Mouse (Mus musculus) MEL (cell line): ENCODE data around the gene Fndc10. TPM values are rescaled to one million over a fixed set of nuclear protein-coding genes. Genes with fewer than 3 reads are reported as not detected.

Experiments used
- DNase-seq: peaks from one replicate; pipeline ENCODE4 v3.0.0; 2011; ENCODE audit warnings: low read depth, low spot score
- H3K27ac ChIP-seq: 2 replicates; pipeline ENCODE4 v1.5.1; 2012; ENCODE audit warnings: low read depth, mild to moderate bottlenecking, control low read depth, low read length, moderate library complexity; ENCODE audit not compliant: control insufficient read depth
- H3K27me3 ChIP-seq, 2 experiments: fragments of 150-350 bp in 1 of 2; sonication (generic) in 1 of 2; 2 replicates each; pipeline ENCODE4 v1.6.1; 2012; ENCODE audit warnings: low read length in 2 of 2, mild to moderate bottlenecking in 2 of 2, improper control_type of control experiment in 1 of 2, moderate library complexity in 1 of 2; ENCODE audit not compliant: insufficient read depth in 2 of 2, control insufficient read depth in 1 of 2
- H3K36me3 ChIP-seq, 2 experiments: 2 replicates each; pipeline ENCODE4 v1.6.1; 2012 to 2014; ENCODE audit warnings: low read length in 2 of 2, improper control_type of control experiment in 1 of 2, inconsistent platforms in 1 of 2, mild to moderate bottlenecking in 1 of 2; ENCODE audit not compliant: insufficient read depth in 2 of 2, control insufficient read depth in 1 of 2
- H3K4me1 ChIP-seq, 2 experiments: fragments of 150-350 bp in 1 of 2; sonication (generic) in 1 of 2; 2 replicates each; pipeline ENCODE4 v1.6.1; 2012; ENCODE audit warnings: low read length in 2 of 2, improper control_type of control experiment in 1 of 2, mild to moderate bottlenecking in 1 of 2; ENCODE audit not compliant: insufficient read depth in 2 of 2, control insufficient read depth in 1 of 2
- H3K4me3 ChIP-seq, 2 experiments: fragments of 150-350 bp in 1 of 2; sonication (generic) in 1 of 2; 2 replicates each; pipeline ENCODE4 v1.5.1; 2012; ENCODE audit warnings: low read depth in 2 of 2, low read length in 2 of 2, mild to moderate bottlenecking in 2 of 2, moderate library complexity in 2 of 2, control low read depth in 1 of 2, improper control_type of control experiment in 1 of 2; ENCODE audit not compliant: control insufficient read depth in 1 of 2, insufficient read depth in 1 of 2
- H3K79me2 ChIP-seq: 2 replicates; pipeline ENCODE4 v1.6.1; 2012; ENCODE audit warnings: mild to moderate bottlenecking, low read length, moderate library complexity; ENCODE audit not compliant: control insufficient read depth, poor library complexity, insufficient read depth
- H3K9ac ChIP-seq: 2 replicates; pipeline ENCODE4 v1.6.1; 2012; ENCODE audit warnings: low read depth, mild to moderate bottlenecking, control low read depth, low read length, moderate library complexity; ENCODE audit not compliant: control insufficient read depth, poor library complexity, severe bottlenecking
- H3K9me3 ChIP-seq: fragments of 150-350 bp; sonication (generic); replicated peaks from 2 replicates; pipeline ENCODE4 v1.6.1; 2012; ENCODE audit warnings: mild to moderate bottlenecking, low read length, improper control_type of control experiment, moderate library complexity; ENCODE audit not compliant: insufficient read depth
- BHLHE40 ChIP-seq: IDR thresholded peaks from 2 replicates; pipeline ENCODE4 v1.6.1; 2012; ENCODE audit warnings: low read depth, mild to moderate bottlenecking, inconsistent platforms, low read length, improper control_type of control experiment, borderline replicate concordance
- CTCF ChIP-seq, 3 experiments: IDR thresholded peaks in 2 of 3; conservative IDR thresholded peaks in 1 of 3; 2 replicates each; pipeline ENCODE4 v1.5.1; 2011 to 2012; ENCODE audit warnings: low read length in 3 of 3, low read depth in 2 of 3, mild to moderate bottlenecking in 2 of 3, improper control_type of control experiment in 1 of 3, inconsistent platforms in 1 of 3, mixed read lengths in 1 of 3, moderate library complexity in 1 of 3; ENCODE audit not compliant: control insufficient read depth in 1 of 3, insufficient read depth in 1 of 3, poor library complexity in 1 of 3, severe bottlenecking in 1 of 3
- ELF1 ChIP-seq: IDR thresholded peaks from 2 replicates; pipeline ENCODE4 v1.6.1; 2014; ENCODE audit warnings: low read depth, mild to moderate bottlenecking, inconsistent platforms, low read length, improper control_type of control experiment, moderate library complexity
- EP300 ChIP-seq, 2 experiments: IDR thresholded peaks; 2 replicates each; pipeline ENCODE4 v1.6.1; 2011; ENCODE audit warnings: improper control_type of control experiment in 2 of 2, low read length in 2 of 2, low read depth in 1 of 2, mild to moderate bottlenecking in 1 of 2
- ETS1 ChIP-seq: IDR thresholded peaks from 2 replicates; pipeline ENCODE4 v1.6.1; 2012; ENCODE audit warnings: low read depth, mild to moderate bottlenecking, inconsistent platforms, low read length, improper control_type of control experiment, moderate library complexity
- GABPA ChIP-seq: IDR thresholded peaks from 2 replicates; pipeline ENCODE4 v1.6.1; 2012; ENCODE audit warnings: low read depth, mild to moderate bottlenecking, inconsistent platforms, low read length, improper control_type of control experiment, moderate library complexity
- HCFC1 ChIP-seq: IDR thresholded peaks from 2 replicates; pipeline ENCODE4 v1.6.1; 2012; ENCODE audit warnings: low read depth, mild to moderate bottlenecking, inconsistent platforms, low read length, improper control_type of control experiment, moderate library complexity
- JUND ChIP-seq: IDR thresholded peaks from 2 replicates; pipeline ENCODE4 v1.6.1; 2011; ENCODE audit warnings: low read depth, mild to moderate bottlenecking, improper control_type of control experiment, low read length
- MEF2A ChIP-seq: IDR thresholded peaks from 2 replicates; pipeline ENCODE4 v1.6.1; 2014; ENCODE audit warnings: low read depth, mild to moderate bottlenecking, inconsistent platforms, low read length, improper control_type of control experiment; ENCODE audit not compliant: poor library complexity, insufficient replicate concordance, severe bottlenecking; ENCODE audit errors: extremely low read depth
- MYB ChIP-seq: IDR thresholded peaks from 2 replicates; pipeline ENCODE4 v1.6.1; 2011; ENCODE audit warnings: mild to moderate bottlenecking, low read depth, low read length, improper control_type of control experiment
- MYC ChIP-seq: IDR thresholded peaks from 2 replicates; pipeline ENCODE4 v1.6.1; 2011; ENCODE audit warnings: low read depth, mild to moderate bottlenecking, low read length, improper control_type of control experiment, moderate library complexity
- POLR2AphosphoS2 ChIP-seq: IDR thresholded peaks from 2 replicates; pipeline ENCODE4 v1.6.1; 2011; ENCODE audit warnings: low read length, improper control_type of control experiment
- RAD21 ChIP-seq: IDR thresholded peaks from 2 replicates; pipeline ENCODE4 v1.6.1; 2011; ENCODE audit warnings: mild to moderate bottlenecking, low read depth, low read length, improper control_type of control experiment
- RCOR1 ChIP-seq: IDR thresholded peaks from 2 replicates; pipeline ENCODE4 v1.6.1; 2012; ENCODE audit warnings: low read depth, mild to moderate bottlenecking, inconsistent platforms, low read length, improper control_type of control experiment
- SMC3 ChIP-seq: IDR thresholded peaks from 2 replicates; pipeline ENCODE4 v1.6.1; 2011; ENCODE audit warnings: low read depth, low read length, improper control_type of control experiment
- TAL1 ChIP-seq: IDR thresholded peaks from 2 replicates; pipeline ENCODE4 v1.6.1; 2012; ENCODE audit warnings: mild to moderate bottlenecking, inconsistent platforms, low read length, moderate library complexity, mixed read lengths
- TCF12 ChIP-seq: IDR thresholded peaks from 2 replicates; pipeline ENCODE4 v1.6.1; 2014; ENCODE audit warnings: low read depth, mild to moderate bottlenecking, inconsistent platforms, low read length, improper control_type of control experiment, moderate library complexity
- USF2 ChIP-seq, 2 experiments: IDR thresholded peaks; 2 replicates each; pipeline ENCODE4 v1.6.1; 2011 to 2012; ENCODE audit warnings: improper control_type of control experiment in 2 of 2, low read length in 2 of 2, borderline replicate concordance in 1 of 2, inconsistent platforms in 1 of 2, low read depth in 1 of 2, mild to moderate bottlenecking in 1 of 2; ENCODE audit not compliant: insufficient read depth in 1 of 2
- polyA plus RNA-seq, 2 experiments: library from polyadenylated mRNA; stranded (reverse) in 1 of 2; unstranded in 1 of 2; fragments of >175 nt in 1 of 2; fragments of >200 nt in 1 of 2; gene quantifications; 2 replicates each; pipeline versions ENCODE4 v1.2.1 to v1.2.4; 2012; ENCODE audit warnings: low replicate concordance in 2 of 2, low read depth in 1 of 2; ENCODE audit not compliant: insufficient read length in 2 of 2, insufficient read depth in 1 of 2, missing spikeins in 1 of 2
- total RNA-seq: library from RNA; depleted of rRNA; stranded (reverse); fragments of 300-350 nt; gene quantifications from 2 replicates; pipeline ENCODE4 v1.2.3, GENCODE M21; 2012

Gene Fndc10
- total and polyA plus RNA-seq, 3 experiments, result 2.6 to 5.9 TPM; not detected in 1

GRCm38 (mm10) chr4:155692421-155692820, 1.7 kb upstream of the Fndc10 start:
- Histone ChIP-seq H3K9me3 (no peaks in the 10 kb centered on the region), H3K27ac (no peak overlapping the region)
- TF ChIP-seq BHLHE40 (no peak), MEF2A (no peak), TCF12 (no peak), POLR2AphosphoS2 (no peak), ETS1 (no peak), JUND (no peak), GABPA (no peak), ELF1 (no peak), RAD21 (no peak), TAL1 (no peak), HCFC1 (no peak), RCOR1 (no peak), CTCF (IDR thresholded peaks at IDR 0.05 in 2 of 3, conservative IDR thresholded peaks at IDR 0.05 in 1 of 3; ENCODE audit: control insufficient read depth in 1 of 3, insufficient read depth in 1 of 3, low read depth in 2 of 3, low read length in 3 of 3, poor library complexity in 1 of 3, severe bottlenecking in 1 of 3) (no peak), USF2 (IDR thresholded peaks at IDR 0.05; ENCODE audit: borderline replicate concordance in 1 of 2, insufficient read depth in 1 of 2, low read depth in 1 of 2, low read length in 2 of 2) (no peak), SMC3 (no peak), MYC (no peak), MYB (no peak), EP300 (IDR thresholded peaks at IDR 0.05; ENCODE audit: low read depth in 1 of 2, low read length in 2 of 2) (no peak)
- TF ChIP-seq, all 39 proteins: peak for 0
- peak; percentile 49 for DNase-seq
- Histone ChIP-seq H3K79me2 (no peaks in the 10 kb centered on the region; the same call in 1 of the 2 replicates), H3K4me1 (peaks cover 0 to 9% of the 10 kb centered on the region in 2 experiments; a peak in 1 of 4 replicates), H3K27me3 (peaks cover 0 to 5% of the 10 kb centered on the region in 2 experiments; a peak in 2 of 4 replicates), H3K9ac (no peak overlapping the region), H3K36me3 (peaks cover 0 to 2% of the 10 kb centered on the region in 2 experiments; a peak in 1 of 4 replicates), H3K4me3 (no peak overlapping the region)
